Mouse (Mus musculus) left cerebral cortex, postnatal 10 days (tissue): ENCODE results near the gene Slc25a33. TPM values are rescaled to one million over a fixed set of nuclear protein-coding genes. Genes with fewer than 3 reads are reported as not detected.
"Not testable (repeated sequence)": the region's sequence is repeated elsewhere in the genome, so short reads cannot be mapped to it uniquely, and the experiment has no call there.

ENCODE experiments used
- DNase-seq, 2 experiments: peaks; one replicate each; pipeline ENCODE4 v3.0.0; 2021 to 2022; ENCODE audit warnings: low spot score in 2 of 2, mixed read lengths in 1 of 2; ENCODE audit errors: extremely low spot score in 1 of 2
- intact Hi-C: fragments of 180-260 bp; cut with DNase I; formaldehyde crosslinking; loops from one replicate; pipeline ENCODE4 v1.15.1; 2025
- total RNA-seq, 2 experiments: library from RNA; stranded (reverse); gene quantifications; 2 replicates each; pipeline ENCODE4 v1.2.3; 2021

Slc25a33 gene
- total RNA-seq, 2 experiments from 2014 or later: 29.2 to 32.7 TPM

GRCm38 (mm10) chr4:149773408-149774093, 526 bp downstream of the Slc25a33 start:
- DNase-seq: peak in 1 of 2 experiments; percentile 72
- intact Hi-C loops: no loop called here

- intact Hi-C loops: no loop called here
- no peak for DNase-seq
Observed at GRCm38 (mm10) chr4:149772394-149772793, 1.7 kb downstream of the Slc25a33 start.

- intact Hi-C loops: no loop called here
- DNase-seq: no peak
Observed at GRCm38 (mm10) chr4:149765201-149765600, 8.9 kb downstream of the Slc25a33 start.

- no peak for DNase-seq
- intact Hi-C loops: no loop called here
Observed at GRCm38 (mm10) chr4:149763335-149763734, 10.7 kb downstream of the Slc25a33 start.

DNA sequence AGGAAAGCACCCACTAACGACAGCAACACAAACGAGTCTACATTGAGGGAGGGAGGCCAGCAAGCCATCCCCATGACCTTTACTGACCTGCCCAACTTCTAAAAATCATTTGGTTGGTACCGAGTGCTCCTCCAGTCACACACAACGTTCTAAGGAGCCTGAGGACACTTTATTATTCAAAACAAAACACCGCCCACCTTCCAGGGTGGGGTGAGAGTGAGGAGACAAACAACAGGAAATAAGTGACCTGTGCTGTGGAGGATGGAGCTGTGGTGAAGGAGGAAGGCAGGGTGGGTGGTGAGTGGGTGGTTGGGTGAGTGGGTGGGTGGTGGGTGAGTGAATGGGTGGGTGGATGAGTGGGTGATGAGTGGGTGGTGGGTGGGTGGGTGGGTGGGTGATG, 14.6 kb downstream of the Slc25a33 start:
- intact Hi-C loops: no loop called here
- DNase-seq: no peak

GRCm38 (mm10) chr4:149758423-149758822, 15.7 kb downstream of the Slc25a33 start:
- intact Hi-C loops: no loop called here

DNA sequence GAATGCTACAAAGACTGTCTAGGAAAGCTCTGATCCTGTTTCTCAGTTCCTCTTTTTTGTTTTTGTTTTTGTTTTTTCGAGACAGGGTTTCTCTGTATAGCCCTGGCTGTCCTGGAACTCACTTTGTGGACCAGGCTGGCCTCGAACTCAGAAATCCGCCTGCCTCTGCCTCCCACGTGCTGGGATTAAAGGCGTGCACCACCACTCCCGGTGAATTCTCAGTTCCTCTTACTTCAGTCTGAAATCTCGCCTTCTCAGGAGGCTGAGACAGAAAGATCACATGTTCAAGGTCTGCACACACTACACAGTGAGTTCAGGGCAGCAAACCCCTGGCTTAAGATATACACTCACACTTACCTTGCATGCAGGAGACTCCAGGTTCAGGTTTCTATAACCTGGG, 17.5 kb downstream of the Slc25a33 start:
- DNase-seq, intact Hi-C loops: not testable (repeated sequence)

More at GRCm38 (mm10) chr4:149758423-149758822, 15.7 kb downstream of the Slc25a33 start:
- no peak for DNase-seq

GRCm38 (mm10) chr4:149752836-149753235, 21.2 kb downstream of the Slc25a33 start:
- no peak for DNase-seq
- intact Hi-C loops: loop anchor here (5.0 kb wide), 2 partner anchors 39 to 204 kb away; partner anchors contain the start of gene Spsb1

GRCm38 (mm10) chr4:149752124-149752799, 21.8 kb downstream of the Slc25a33 start:
- intact Hi-C loops: loop anchor here (5.0 kb wide), 2 partner anchors 40 to 205 kb away; partner anchors contain the start of gene Spsb1

GRCm38 (mm10) chr4:149750671-149751070, 23.4 kb downstream of the Slc25a33 start:
- intact Hi-C loops: loop anchor here (5.0 kb wide), 2 partner anchors 42 to 207 kb away; partner anchors contain the start of gene Spsb1

More at GRCm38 (mm10) chr4:149752124-149752799, 21.8 kb downstream of the Slc25a33 start:
- peak; percentile 60 to 71 for DNase-seq

DNA sequence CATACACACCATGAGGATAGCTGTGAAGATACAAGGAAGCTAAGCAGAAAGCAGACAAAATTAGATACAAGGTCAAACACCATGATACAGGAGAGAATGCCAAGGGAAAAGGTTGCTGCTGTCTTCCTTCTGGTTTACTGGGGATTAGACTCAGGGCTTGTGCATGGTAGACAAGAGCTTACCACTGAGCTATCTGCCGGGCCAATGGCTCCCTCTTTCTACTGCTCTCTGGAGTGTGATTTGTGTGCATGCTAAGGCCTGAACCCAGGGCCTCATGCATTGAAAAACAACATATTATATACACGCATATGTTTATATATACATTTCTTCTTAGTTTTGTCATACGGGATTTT, 24.4 kb downstream of the Slc25a33 start:
- intact Hi-C loops: loop anchor here (5.0 kb wide), 2 partner anchors 43 to 208 kb away; partner anchors contain the start of gene Spsb1
- DNase-seq: not testable (repeated sequence)

More at GRCm38 (mm10) chr4:149750671-149751070, 23.4 kb downstream of the Slc25a33 start:
- DNase-seq: no peak

DNA sequence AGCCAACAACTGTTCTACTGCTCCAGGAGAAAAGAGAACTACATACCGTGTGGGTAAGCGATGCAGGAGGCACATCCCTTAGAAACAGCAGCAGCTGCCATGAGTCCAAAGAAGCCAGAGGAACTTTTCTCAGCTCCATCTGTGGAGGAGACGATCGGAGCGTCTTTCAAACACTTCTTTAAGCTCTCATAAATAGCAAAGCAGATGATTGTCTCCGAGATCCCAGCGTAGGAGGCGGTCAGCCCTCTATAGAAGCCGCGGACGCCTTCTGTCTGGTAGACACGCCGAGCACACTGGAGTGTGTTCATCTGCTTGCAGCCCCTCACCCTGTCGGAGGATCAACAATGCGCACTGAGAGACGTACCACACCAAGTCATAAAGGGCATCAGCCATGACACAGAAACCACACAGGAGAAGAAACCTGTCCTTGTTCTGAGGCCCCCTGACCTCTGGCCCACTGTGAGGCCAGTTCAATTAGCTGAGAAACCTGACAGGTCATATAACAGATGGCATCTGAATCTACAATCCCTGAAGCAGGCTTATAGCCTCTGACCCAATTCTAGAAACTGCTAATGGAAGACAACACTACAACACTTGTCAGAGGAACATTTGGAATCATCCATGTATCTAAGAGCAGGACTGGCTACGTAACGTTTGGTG, 24.9 kb downstream of the Slc25a33 start:
- no peak for DNase-seq
- intact Hi-C loops: no loop called here

- intact Hi-C loops: no loop called here
Observed at GRCm38 (mm10) chr4:149744119-149744518, 30.0 kb downstream of the Slc25a33 start.

DNA sequence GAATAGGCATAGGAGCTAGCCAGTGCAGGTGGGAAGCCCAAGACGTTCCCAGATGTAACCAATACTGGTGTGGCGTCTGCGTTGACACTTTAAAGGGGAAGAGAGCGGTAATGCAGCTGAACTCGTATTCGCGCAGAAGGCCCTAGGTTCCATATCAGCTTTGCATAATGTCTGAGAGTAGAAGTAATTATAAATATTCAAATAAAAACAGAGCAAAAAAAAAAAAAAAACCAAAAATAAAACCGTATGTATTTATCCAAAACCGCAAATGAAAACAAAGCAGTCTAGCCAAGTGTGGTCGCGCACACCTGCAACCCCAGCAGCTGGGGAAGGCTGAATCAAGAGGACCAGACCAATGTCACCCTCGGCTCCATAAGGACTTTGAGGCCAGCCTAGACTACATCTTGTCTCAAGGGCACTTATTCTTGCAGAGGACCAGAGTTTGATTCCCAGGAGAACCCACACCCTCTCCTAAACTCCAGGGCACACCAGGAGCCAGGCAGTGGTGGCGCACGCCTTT, 32.0 kb downstream of the Slc25a33 start:
- intact Hi-C loops: no loop called here

More at GRCm38 (mm10) chr4:149744119-149744518, 30.0 kb downstream of the Slc25a33 start:
- no peak for DNase-seq

GRCm38 (mm10) chr4:149740301-149740700, 33.8 kb downstream of the Slc25a33 start:
- intact Hi-C loops: no loop called here
- DNase-seq: no peak

More for the DNA sequence above, 32.0 kb downstream of the Slc25a33 start:
- no peak for DNase-seq

DNA sequence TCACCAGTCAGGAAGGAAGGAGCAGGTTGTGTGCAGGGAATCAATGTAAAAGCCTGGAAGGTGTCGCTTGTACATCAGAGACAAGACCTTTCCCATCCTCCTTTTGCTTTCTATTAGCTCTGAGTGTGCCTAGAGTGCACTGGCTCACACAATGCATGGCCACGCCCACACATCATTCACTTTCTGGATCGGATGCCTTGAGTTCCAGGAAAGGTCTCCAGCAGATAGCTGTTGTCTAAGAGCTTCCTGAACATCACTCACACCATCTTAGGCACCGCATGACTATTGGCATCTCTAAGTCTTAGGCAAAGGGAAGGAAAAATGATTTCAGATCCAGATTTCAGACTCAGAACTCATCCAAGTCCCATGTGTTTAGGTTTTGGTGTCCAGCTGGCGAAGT, 34.6 kb downstream of the Slc25a33 start:
- DNase-seq: no peak
- intact Hi-C loops: no loop called here

GRCm38 (mm10) chr4:149737383-149738324, 36.4 kb downstream of the Slc25a33 start, which contains the start of gene Tmem201:
Tmem201 (minus strand) TSS chr4:149738044.
- intact Hi-C loops: no loop called here
- peak; percentile 91 to 97 for DNase-seq

GRCm38 (mm10) chr4:149736581-149736980, 37.5 kb downstream of the Slc25a33 start:
- intact Hi-C loops: no loop called here
- DNase-seq: peak; percentile 50 to 67
